ENCODE assay signal across 24 mouse cellular contexts in genomic region chr12:13668485-13669022, GRCm38 (mm10).
"Had no signal": no experiment of that assay in that cellular context is flagged by ENCODE, and none has a peak within 500 bp of the region (broad histone marks: within the 10 kb centered on the region; RNA-seq: fewer than 3 reads in every experiment).

No protein-coding gene starts in this region.

- H3K36me3 ChIP-seq: heart, embryonic 10.5 days; heart, embryonic 12.5 days; hindbrain, embryonic 10.5 days; hindbrain, embryonic 12.5 days; intestine, embryonic 15.5 days; limb, embryonic 13.5 days had no signal

- H3K9ac ChIP-seq: heart, embryonic 12.5 days; hindbrain, embryonic 12.5 days; hindbrain, embryonic 14.5 days; intestine, embryonic 15.5 days; limb, embryonic 13.5 days had no signal

- H3K4me1 ChIP-seq: heart, embryonic 10.5 days; heart, embryonic 12.5 days; hindbrain, embryonic 10.5 days; hindbrain, embryonic 12.5 days; intestine, embryonic 15.5 days; limb, embryonic 13.5 days had no signal

- ATAC-seq: hindbrain, embryonic 16.5 days; inflammation-experienced regulatory T-cells, adult 6 months; intestine, embryonic 15.5 days; intestine, postnatal 0 days had no signal

- H3K27me3 ChIP-seq: heart, embryonic 12.5 days; hindbrain, embryonic 12.5 days; intestine, embryonic 15.5 days; limb, embryonic 13.5 days had no signal

- DNase-seq: gastrocnemius, adult 2 months; gastrocnemius, postnatal 10 days; gastrocnemius, postnatal 25 days; heart, adult 18-20 months; heart, postnatal 10 days; heart, postnatal 4 days; kidney, adult 18-20 months; kidney, adult 8-10 months; kidney, postnatal 10 days; kidney, postnatal 25 days; kidney, postnatal 4 days; left cerebral cortex, postnatal 4 days had no signal

- H3K27ac ChIP-seq: gastrocnemius, adult 2 months; heart, embryonic 10.5 days; hindbrain, embryonic 10.5 days; hindbrain, embryonic 12.5 days; hindbrain, embryonic 14.5 days; intestine, embryonic 15.5 days; layer of hippocampus, adult 2 months; left cerebral cortex, adult 2 months; limb, embryonic 13.5 days had no signal

- H3K9me3 ChIP-seq: heart, embryonic 10.5 days; heart, embryonic 12.5 days; hindbrain, embryonic 10.5 days; hindbrain, embryonic 12.5 days; intestine, embryonic 15.5 days; limb, embryonic 13.5 days had no signal

- H3K4me3 ChIP-seq: gastrocnemius, adult 2 months; heart, embryonic 10.5 days; heart, embryonic 12.5 days; hindbrain, embryonic 10.5 days; hindbrain, embryonic 12.5 days; intestine, embryonic 15.5 days; layer of hippocampus, adult 2 months; left cerebral cortex, adult 2 months; limb, embryonic 13.5 days had no signal

- H3K4me2 ChIP-seq: heart, embryonic 12.5 days; hindbrain, embryonic 12.5 days; hindbrain, embryonic 14.5 days; intestine, embryonic 15.5 days; limb, embryonic 13.5 days had no signal
